Mouse (Mus musculus) heart, postnatal 0 days (tissue): ENCODE data around the gene Gcnt3. TPM values are rescaled to one million over a fixed set of nuclear protein-coding genes. Genes with fewer than 3 reads are reported as not detected.

ENCODE experiments used
- ATAC-seq: fragments of 200-750 bp; cut with Nextera tagmentation; 2 replicates; pipeline ENCODE4 v1.8.0; 2017; ENCODE audit warnings: low read depth, moderate number of reproducible peaks, moderate library complexity; ENCODE audit not compliant: insufficient read depth
- DNase-seq: peaks from one replicate; pipeline ENCODE4 v3.0.0-alpha.2; 2016; ENCODE audit warnings: low spot score
- H3K27ac ChIP-seq: fragments of 300-500 bp; sonication (generic); 2 replicates; pipeline ENCODE4 v1.5.1; 2014; ENCODE audit warnings: low read depth, mild to moderate bottlenecking
- H3K27me3 ChIP-seq: fragments of 300-500 bp; sonication (generic); 2 replicates; pipeline ENCODE4 v1.6.1; 2014; ENCODE audit warnings: low read length, mixed read lengths; ENCODE audit not compliant: control insufficient read depth, insufficient read depth
- H3K36me3 ChIP-seq: fragments of 300-500 bp; sonication (generic); replicated peaks from 2 replicates; pipeline ENCODE4 v1.6.1; 2014; ENCODE audit warnings: low read length, mixed read lengths; ENCODE audit not compliant: control insufficient read depth, insufficient read depth
- H3K4me1 ChIP-seq: fragments of 300-500 bp; sonication (generic); 2 replicates; pipeline ENCODE4 v1.6.1; 2014; ENCODE audit warnings: antibody characterized with exemption; ENCODE audit not compliant: control insufficient read depth, insufficient read depth
- H3K4me2 ChIP-seq: fragments of 300-500 bp; sonication (generic); 2 replicates; pipeline ENCODE4 v1.6.1; 2014; ENCODE audit warnings: low read depth, mild to moderate bottlenecking, low read length, moderate library complexity
- H3K4me3 ChIP-seq: fragments of 300-500 bp; sonication (generic); 2 replicates; pipeline ENCODE4 v1.5.1; 2014; ENCODE audit warnings: low read depth, low read length
- H3K9ac ChIP-seq: fragments of 300-500 bp; sonication (generic); replicated peaks from 2 replicates; pipeline ENCODE4 v1.6.1; 2014; ENCODE audit warnings: low read depth, low read length, mixed read lengths
- H3K9me3 ChIP-seq: fragments of 300-500 bp; sonication (generic); replicated peaks from 2 replicates; pipeline ENCODE4 v1.6.1; 2016; ENCODE audit warnings: low read length; ENCODE audit not compliant: control insufficient read depth
- CTCF ChIP-seq: IDR thresholded peaks from 2 replicates; pipeline ENCODE4 v1.5.1; 2016; ENCODE audit warnings: antibody characterized with exemption, control low read depth, low read depth
- EP300 ChIP-seq: IDR thresholded peaks from 2 replicates; pipeline ENCODE4 v1.6.1; 2016; ENCODE audit warnings: antibody characterized with exemption, low read depth
- WGBS: fragments of 180-500 bp; shearing (Covaris S2); extraction: QIAGEN DNeasy Blood & Tissue Kit; methylation state at CpG from one replicate; pipeline ENCODE4 v1.1.7; 2014; 5-methylcytosine and 5-hydroxymethylcytosine counted together
- polyA plus RNA-seq: library from polyadenylated mRNA; unstranded; fragments of >200 nt; fragmentation: Nextera tagmentation; extraction: Ambion mirVana; gene quantifications from 2 replicates; pipeline ENCODE4 v1.2.1, GENCODE M21; 2015
- total RNA-seq: library from RNA; depleted of rRNA; stranded (reverse); fragments of >200 nt; gene quantifications from 2 replicates; pipeline ENCODE4 v1.2.3, GENCODE M21; 2014; ENCODE audit warnings: low replicate concordance

The Gcnt3 gene
- total and polyA plus RNA-seq, 2 experiments from 2014 or later: 0.04 TPM; not detected in 1

DNA sequence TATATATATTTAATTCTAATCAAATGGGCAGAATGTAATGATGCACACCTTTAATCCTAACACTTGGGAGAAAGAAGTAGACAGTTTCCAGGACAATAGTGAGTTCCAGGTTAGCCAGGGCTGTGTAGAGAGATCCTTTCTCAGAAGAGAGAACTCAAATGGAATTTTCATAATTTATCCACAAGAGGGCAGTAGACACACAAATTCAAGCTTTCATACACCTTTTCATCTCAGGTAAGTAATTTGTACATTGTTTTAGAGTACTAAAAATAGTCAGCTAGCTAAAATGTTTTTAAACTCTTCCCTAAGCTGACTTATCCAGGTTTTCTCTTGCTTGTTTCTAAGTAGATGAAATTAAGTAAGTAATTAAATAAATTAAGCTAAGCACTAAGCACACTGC is 19.0 kb downstream of the Gcnt3 start:
- DNase-seq: peak; percentile 32
- 0 out of 2 replicates have a peak, but pooled peaks have one; percentile 14 for ATAC-seq
- TF ChIP-seq EP300 (no peak), CTCF (peak; percentile 47)
- Histone ChIP-seq H3K9me3 (no peaks in the 10 kb centered on the region), H3K4me3 (no peak overlapping the region), H3K27ac (no peak overlapping the region), H3K4me1 (peaks cover 7% of the 10 kb centered on the region; the same call in 1 of the 2 replicates), H3K4me2 (no peak overlapping the region), H3K27me3 (no peaks in the 10 kb centered on the region), H3K9ac (no peak overlapping the region), H3K36me3 (peaks cover 16% of the 10 kb centered on the region)

DNA sequence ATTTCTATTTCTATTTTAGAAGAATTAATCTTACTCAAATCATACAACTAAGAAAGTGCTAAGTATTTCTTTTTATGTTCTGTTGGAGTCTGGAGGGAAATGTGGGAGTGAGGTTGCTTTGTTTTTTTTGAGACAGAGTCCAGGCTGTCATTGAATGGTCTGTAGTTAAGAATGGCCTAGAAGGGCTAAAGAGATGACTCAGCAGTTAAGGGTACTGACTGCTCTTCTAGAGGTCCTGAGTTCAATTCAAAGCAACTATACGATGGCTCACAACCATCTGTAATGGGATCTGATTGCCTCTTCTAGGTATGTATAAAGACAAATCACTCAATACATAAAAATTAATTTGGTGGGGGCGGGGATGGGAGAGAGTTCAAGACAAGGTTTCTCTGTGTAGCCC is 22.3 kb downstream of the Gcnt3 start:
- DNase-seq: no peak
- no peak overlapping the region for H3K4me2 ChIP-seq
- no peak for ATAC-seq
- peaks cover 11% of the 10 kb centered on the region for H3K4me1 ChIP-seq
- peaks cover 14% of the 10 kb centered on the region for H3K36me3 ChIP-seq
- H3K9ac ChIP-seq: no peak overlapping the region
- H3K27me3 ChIP-seq: no peaks in the 10 kb centered on the region
- H3K4me3 ChIP-seq: no peak overlapping the region
- TF ChIP-seq CTCF (no peak), EP300 (no peak)
- H3K9me3 ChIP-seq: no peaks in the 10 kb centered on the region
- WGBS: 86% methylated on average over 2 of the region's 2 CpGs
- no peak overlapping the region for H3K27ac ChIP-seq

GRCm38 (mm10) chr9:70012408-70012901 is 25.4 kb downstream of the Gcnt3 start, which contains the start of gene Gtf2a2:
Gene Gtf2a2, plus strand, starts transcription at chr9:70012550.
- H3K36me3 ChIP-seq: peaks cover 37% of the 10 kb centered on the region
- DNase-seq (peak; percentile 87), ATAC-seq (peak; percentile 97)
- H3K4me1 ChIP-seq: peaks cover 11% of the 10 kb centered on the region
- peak within 1 kb of the TSS; percentile 97 for H3K4me3 ChIP-seq
- H3K4me2 ChIP-seq: peak within 1 kb of the TSS; percentile 70
- TF ChIP-seq CTCF: no peak
- peak; percentile 74; the same call in 1 of the 2 replicates for TF ChIP-seq EP300
- H3K9ac ChIP-seq: peak within 1 kb of the TSS; percentile 92
- H3K27me3 ChIP-seq: no peaks in the 10 kb centered on the region
- peak within 1 kb of the TSS; percentile 88 for H3K27ac ChIP-seq
- WGBS: under 1% methylated on average over 44 of the region's 57 CpGs
- no peaks in the 10 kb centered on the region for H3K9me3 ChIP-seq

GRCm38 (mm10) chr9:70011537-70012407 is 26.1 kb downstream of the Gcnt3 start:
- Histone ChIP-seq H3K27ac (peak overlapping the region; percentile 88), H3K36me3 (peaks cover 38% of the 10 kb centered on the region), H3K4me2 (peak overlapping the region; percentile 70), H3K4me1 (peaks cover 11% of the 10 kb centered on the region), H3K9me3 (no peaks in the 10 kb centered on the region), H3K27me3 (no peaks in the 10 kb centered on the region), H3K9ac (peak overlapping the region; percentile 92), H3K4me3 (peak overlapping the region; percentile 97)
- DNase-seq: no peak
- TF ChIP-seq EP300: no peak
- no peak for TF ChIP-seq CTCF
- peak; percentile 2; the same call in 1 of the 2 replicates for ATAC-seq
- 57% methylated on average over 14 of the region's 14 CpGs for WGBS

DNA sequence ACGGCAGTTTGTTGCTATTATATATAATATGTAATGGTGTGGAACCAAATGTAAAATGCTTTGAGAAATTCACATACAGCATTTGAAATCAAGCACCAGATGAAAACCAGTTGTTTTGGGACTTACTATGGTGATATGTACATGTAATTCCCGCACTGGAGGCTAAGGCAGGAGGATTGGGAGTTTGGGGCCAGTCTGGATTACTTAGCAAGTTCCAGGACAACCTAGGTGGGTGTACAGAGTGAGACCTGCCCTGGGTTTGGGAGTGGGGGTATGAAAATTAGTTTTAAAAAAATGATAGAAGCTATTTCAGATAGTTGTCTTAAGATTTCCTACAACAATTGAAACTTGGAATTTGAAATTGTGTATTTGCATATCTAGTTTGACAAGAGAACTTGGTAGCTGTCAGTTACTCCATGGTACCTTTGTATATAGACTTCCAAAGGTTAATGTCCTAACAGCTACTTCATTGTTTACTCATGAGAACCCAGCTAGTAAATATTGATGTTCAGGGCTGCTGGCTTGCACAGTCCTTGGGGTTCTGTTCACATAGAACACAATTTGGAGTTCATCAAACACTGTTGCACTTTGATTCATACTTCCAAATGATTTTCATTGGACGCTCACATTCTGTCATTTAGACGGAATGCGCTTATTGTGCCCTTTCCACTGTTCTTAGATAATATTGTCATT is 27.0 kb downstream of the Gcnt3 start:
- no peak for TF ChIP-seq CTCF
- TF ChIP-seq EP300: no peak
- no peak overlapping the region for H3K9ac ChIP-seq
- H3K4me1 ChIP-seq: peaks cover 11% of the 10 kb centered on the region

More for the DNA sequence above, 27.0 kb downstream of the Gcnt3 start:
- H3K9me3 ChIP-seq: no peaks in the 10 kb centered on the region
- ATAC-seq (no peak), DNase-seq (no peak)
- no peak overlapping the region for H3K4me2 ChIP-seq
- no peak overlapping the region for H3K4me3 ChIP-seq
- 93% methylated on average over 5 of the region's 5 CpGs for WGBS
- H3K36me3 ChIP-seq: peaks cover 35% of the 10 kb centered on the region
- no peaks in the 10 kb centered on the region for H3K27me3 ChIP-seq
- no peak overlapping the region for H3K27ac ChIP-seq
